Mouse (Mus musculus) layer of hippocampus, postnatal 36 days (tissue): ENCODE data around the gene Zfp791. TPM values are rescaled to one million over a fixed set of nuclear protein-coding genes. Genes with fewer than 3 reads are reported as not detected.
"Not testable (repeated sequence)": the region's sequence is repeated elsewhere in the genome, so short reads cannot be mapped to it uniquely, and the experiment has no call there.

ENCODE experiments used
- DNase-seq, 2 experiments: peaks; one replicate each; pipeline ENCODE4 v3.0.0; 2022
- total RNA-seq, 2 experiments: library from RNA; stranded (reverse); gene quantifications; 2 replicates each; pipeline ENCODE4 v1.2.3; 2021

Zfp791 gene
- 1 to 10 TPM; 6.8 to 8.0 TPM for total RNA-seq

GRCm38 (mm10) chr8:85122995-85123394 is at the start of gene Zfp791:
Zfp791 (minus strand) TSS chr8:85123095.
- DNase-seq = no peak

DNA sequence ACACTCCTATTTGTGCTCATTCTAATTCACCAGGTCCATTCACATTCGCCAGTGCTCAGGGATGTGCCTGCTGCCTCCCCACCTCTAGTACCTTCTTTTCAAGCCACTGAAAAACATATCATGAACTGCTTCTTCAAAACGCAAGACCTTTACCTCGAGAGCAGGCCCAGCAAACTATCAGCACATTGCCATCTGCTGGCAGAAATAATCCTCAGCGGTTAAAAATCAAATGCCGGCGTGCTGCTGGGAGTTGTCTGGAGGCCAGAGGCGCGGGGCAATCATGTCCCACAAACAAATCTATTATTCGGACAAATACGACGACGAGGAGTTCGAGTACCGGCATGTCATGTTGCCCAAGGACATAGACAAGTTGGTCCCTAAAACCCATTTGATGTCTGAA is 48.4 kb upstream of the Zfp791 start:
- peak; percentile 32 to 35 for DNase-seq

GRCm38 (mm10) chr8:85151624-85152023 is 28.7 kb upstream of the Zfp791 start, which contains the start of gene Cks1brt:
Cks1brt (plus strand) TSS chr8:85151924.
- DNase-seq = no peak

GRCm38 (mm10) chr8:85142516-85142915 is 19.6 kb upstream of the Zfp791 start:
- DNase-seq = no peak

DNA sequence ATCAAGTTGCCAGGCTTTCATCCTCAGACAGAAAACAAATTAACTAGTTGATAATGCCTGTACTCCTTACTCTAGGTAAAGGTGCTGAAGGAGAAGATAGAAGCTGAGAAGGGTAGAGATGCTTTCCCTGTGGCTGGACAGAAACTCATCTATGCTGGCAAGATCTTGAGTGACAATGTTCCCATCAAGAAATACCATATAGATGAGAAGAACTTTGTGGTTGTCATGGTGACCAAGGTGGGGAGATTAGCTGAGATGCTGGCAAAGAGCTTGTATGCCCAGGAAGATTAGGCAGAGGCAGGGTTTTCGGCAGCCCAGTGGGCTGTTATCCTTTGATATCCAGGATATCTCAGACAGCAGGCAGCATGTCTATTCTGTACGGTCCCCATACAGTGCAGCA is 12.8 kb upstream of the Zfp791 start:
- not testable (repeated sequence) for DNase-seq

GRCm38 (mm10) chr8:85132335-85132734 is 9.4 kb upstream of the Zfp791 start:
- DNase-seq = no peak

- DNase-seq = no peak
Measured at GRCm38 (mm10) chr8:85123691-85124090, 796 bp upstream of the Zfp791 start.

DNA sequence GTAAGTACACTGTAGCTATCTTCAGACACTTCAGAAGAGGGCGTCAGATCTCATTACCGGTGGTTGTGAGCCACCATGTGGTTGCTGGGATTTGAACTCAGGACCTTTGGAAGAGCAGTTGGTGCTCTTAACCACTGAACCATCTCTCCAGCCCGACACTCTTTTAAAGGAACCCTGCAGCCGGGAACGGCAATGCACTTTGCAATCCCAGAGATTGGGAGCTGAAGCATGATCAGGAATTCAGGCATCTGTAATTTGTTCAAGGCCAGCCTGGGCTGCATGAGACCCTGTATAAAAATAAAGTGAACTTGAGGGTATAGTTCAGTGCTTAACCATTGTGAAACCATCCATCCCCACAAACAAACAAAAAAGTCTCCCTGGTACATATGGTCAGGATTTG is 2.6 kb downstream of the Zfp791 start:
- DNase-seq = not testable (repeated sequence)

DNA sequence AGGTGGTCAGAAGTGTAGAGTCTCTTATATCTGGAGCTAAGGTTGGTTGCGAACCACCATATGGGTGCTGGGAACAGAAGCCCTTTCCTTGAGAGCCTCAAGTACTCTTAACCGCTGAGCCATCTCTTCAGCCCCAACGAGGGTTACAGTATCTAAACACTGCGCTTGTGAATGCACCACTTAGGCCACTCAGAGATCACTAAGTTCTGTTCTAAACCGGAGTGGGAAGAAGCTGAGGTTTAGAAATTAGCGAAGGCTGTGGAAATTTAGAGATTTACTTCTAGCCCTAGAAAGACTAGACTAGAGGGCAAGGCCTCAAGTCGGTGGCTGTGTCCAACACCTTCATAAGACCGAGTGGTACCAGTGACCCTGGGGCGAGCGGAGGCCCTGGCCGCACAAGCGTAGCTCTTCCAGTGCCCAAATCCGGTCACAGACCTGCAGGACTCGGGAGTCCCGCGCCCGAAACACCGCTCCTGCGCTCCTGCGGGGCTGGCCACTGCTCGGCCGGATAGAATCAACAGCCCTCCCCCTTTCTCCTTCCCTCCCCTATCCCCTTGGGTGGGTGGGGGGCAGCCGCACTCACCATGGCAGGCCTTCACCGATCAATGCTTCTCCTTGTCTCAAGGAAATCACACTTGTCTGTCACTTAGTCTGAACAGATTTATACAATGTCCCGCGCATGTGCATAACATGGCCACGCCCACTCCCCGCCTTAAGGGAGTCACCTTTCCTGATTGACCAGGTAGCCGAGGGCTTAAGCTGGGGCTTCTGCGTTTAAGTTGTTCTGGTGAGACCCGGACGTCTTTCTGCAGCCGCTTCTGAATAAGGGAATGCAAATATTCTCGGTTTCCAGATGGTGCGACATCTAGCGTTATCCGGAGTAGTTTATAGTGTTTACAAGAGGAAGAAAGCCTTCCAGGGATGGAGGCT is 3.6 kb downstream of the Zfp791 start:
- peak; percentile 76 to 78 for DNase-seq

DNA sequence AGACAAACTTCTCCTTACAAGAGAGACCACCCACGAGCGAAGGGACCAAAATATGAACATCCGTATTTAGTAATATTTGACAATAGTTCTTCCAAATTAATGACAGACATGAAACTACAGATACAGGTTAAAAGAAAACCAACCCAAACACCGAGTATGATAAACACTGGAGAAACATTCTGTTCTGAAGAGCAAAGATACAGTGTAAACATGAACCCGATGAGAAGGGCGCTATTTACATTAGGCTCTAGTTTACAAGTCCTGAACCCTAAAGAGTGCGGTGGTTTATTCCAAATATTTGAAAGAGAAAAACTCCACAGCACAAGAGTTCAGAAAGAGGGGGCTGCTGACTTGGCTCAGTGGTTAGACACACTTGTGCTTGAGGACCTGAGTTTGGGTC is 5.9 kb downstream of the Zfp791 start:
- DNase-seq = no peak

DNA sequence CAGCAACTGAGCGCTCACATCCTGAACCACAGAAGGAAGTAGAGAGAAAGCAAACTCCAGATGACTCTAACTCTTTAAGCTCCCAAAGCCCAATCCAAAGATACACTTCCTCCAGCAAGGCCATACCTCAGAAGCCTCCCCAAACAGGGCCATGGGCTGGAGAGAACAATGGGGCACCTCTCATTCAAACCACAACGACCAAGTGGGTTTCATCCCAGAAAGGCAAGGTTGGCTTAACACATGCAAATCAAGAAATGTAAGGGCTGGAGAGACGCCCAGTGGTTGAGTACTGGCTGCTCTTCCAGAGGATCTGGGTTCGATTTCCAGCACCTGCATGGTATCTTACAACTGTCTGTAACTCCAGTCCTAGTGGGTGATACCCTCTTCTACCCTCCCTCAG is 7.4 kb downstream of the Zfp791 start:
- no peak for DNase-seq

- DNase-seq = no peak
Measured at GRCm38 (mm10) chr8:85113241-85113640, 9.7 kb downstream of the Zfp791 start.

GRCm38 (mm10) chr8:85100076-85100665 is 22.7 kb downstream of the Zfp791 start:
- DNase-seq = no peak

DNA sequence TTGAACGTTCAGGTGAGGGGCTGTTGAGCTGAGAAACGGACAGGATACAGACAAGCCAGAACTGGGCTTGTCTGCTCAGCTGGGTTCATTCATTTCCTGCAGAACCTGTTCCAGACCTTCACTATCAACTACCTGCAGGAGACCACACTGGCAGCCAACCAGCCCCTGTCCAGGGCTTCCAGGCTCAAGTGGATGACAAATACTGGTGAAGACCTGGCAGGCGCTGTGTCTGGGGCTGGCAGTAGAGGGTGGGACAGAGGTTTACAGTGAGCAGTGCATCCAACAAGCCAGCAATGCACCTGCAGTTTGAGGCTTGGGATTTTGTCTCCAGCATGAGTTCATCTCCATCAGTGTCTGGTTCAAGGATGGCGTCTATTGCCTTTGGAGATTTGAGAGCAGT is 26.0 kb downstream of the Zfp791 start:
- no peak for DNase-seq

DNA sequence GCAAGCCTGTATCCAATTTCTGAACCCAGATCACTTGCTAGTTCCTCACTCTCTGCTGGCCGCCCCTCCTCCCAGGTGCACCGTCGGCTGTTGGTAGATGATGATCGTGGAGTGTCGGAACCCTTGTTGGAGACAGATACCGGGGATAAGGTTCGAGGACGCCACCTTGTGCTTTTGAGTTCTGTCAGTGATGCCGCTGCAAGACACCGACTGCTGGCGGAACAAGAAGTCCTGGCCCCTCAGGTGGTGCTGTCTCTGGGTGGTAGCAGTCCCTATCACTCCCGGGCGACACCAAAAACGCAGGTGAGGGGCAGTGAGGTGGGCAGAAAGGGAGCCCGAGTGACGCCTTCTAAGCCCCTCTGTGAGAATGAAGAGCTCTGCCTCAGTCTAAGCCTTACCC is 26.7 kb downstream of the Zfp791 start:
- no peak for DNase-seq

- DNase-seq = no peak
Measured at GRCm38 (mm10) chr8:85095566-85095965, 27.3 kb downstream of the Zfp791 start.

DNA sequence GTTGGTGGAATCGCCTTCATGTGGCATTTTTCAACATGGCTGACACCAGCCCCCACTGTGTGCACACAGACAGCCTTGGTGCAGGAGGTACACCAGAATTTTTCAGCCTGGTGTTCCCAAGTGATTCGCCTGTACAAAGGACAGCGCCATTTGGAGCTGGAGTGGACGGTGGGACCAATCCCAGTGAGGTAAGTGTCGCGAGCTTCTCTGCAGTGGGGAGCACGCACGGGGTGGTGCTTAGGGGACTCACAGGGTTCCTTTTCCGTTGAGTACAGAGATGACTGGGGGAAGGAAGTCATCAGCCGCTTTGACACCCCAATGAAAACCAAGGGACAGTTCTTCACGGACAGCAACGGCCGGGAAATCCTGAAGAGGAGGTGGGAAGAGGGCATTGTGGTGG is 27.8 kb downstream of the Zfp791 start:
- no peak for DNase-seq

- no peak for DNase-seq
Measured at GRCm38 (mm10) chr8:85091526-85092090, 31.3 kb downstream of the Zfp791 start.

GRCm38 (mm10) chr8:85090856-85091255 is 32.0 kb downstream of the Zfp791 start:
- no peak for DNase-seq

GRCm38 (mm10) chr8:85088771-85089170 is 34.1 kb downstream of the Zfp791 start:
- DNase-seq = no peak

DNA sequence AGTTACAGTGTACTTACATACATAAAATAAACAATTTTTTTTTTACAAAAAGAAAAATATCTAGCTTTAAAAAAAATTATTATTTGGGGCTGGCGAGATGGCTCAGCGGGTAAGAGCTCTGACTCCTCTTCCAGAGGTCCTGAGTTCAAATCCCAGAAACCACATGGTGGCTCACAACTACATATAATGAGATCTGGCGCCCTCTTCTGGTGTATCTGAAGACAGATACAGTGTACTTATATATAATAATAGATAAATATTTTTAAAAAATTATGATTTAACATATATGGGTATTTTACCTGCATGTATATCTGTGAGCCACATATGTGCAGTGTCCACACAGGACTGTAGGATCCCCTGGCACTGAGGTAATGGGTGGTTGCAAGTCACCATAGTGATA is 36.7 kb downstream of the Zfp791 start:
- no peak for DNase-seq

GRCm38 (mm10) chr8:85084633-85085032 is 38.3 kb downstream of the Zfp791 start:
- no peak for DNase-seq

DNA sequence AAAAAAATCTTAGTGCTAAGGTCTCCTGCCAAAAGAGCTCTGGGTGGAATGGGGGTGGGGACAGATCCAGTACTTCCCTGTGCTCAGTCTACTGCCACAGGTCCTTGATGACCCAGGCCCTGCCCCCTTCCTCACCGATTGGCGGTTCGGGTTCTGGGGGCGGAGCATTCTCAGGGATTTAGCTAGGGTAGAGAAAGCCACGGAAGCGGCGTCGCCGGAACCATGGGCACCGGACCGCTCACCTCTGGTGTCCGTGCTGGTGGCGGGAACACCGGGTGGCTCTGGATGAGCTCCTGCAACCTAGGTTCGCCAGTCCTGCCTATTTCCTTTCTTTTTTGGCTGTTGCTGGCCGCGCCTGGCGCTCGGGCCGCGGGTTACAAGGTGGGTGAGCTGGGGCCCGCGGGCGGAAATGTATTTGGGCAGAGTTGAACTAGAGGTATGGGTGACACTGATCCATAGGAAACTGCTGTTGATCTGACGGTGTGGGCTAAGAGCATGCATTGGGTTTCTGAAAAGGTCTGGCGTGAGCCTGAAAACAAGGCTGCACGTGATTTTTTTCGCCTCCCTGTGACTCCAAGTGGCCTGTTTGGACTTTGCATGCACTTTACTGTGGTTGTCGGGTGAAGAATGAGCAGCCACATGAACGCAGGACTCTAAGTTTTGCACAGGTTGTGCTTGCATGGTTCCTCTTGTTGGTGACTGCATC is 39.6 kb downstream of the Zfp791 start, which contains the start of gene Man2b1:
Man2b1 (plus strand) TSS at position 163 of the 706 bp plus-strand sequence.
- DNase-seq = peak; percentile 87 to 89
